Mouse (Mus musculus): Measurements from ENCODE around the gene Ak3. TPM values are rescaled to one million over a fixed set of nuclear protein-coding genes. Genes with fewer than 3 reads are reported as not detected.

Gene Ak3
- total RNA-seq, 1 experiment, result 13.8 TPM

GRCm38 (mm10) chr19:29044353-29044768 lies 3.4 kb downstream of the Ak3 start:
- TF ChIP-seq HCFC1 (IDR thresholded peaks at IDR 0.05; ENCODE audit: borderline replicate concordance, insufficient read depth, low read length) (no peak), ZNF384 (IDR thresholded peaks at IDR 0.05; ENCODE audit: low read depth, low read length) (no peak), ZC3H11A (IDR thresholded peaks at IDR 0.05; ENCODE audit: borderline replicate concordance, low read depth, low read length) (no peak), MAFK (IDR thresholded peaks at IDR 0.05; ENCODE audit: insufficient read depth, low read depth, low read length) (no peak), CHD2 (IDR thresholded peaks at IDR 0.05; ENCODE audit: low read depth, low read length) (no peak)
- Histone ChIP-seq H3K4me3 (ENCODE audit: insufficient read depth in 1 of 2, low read depth in 1 of 2, low read length in 2 of 2, poor library complexity in 1 of 2, severe bottlenecking in 1 of 2) (no peak overlapping the region), H3K9me3 (ENCODE audit: control insufficient read depth, insufficient read depth, low read depth, low read length) (no peaks in the 10 kb centered on the region), H3K4me1 (ENCODE audit: control insufficient read depth in 2 of 2, insufficient read depth in 2 of 2, low read length in 2 of 2, poor library complexity in 1 of 2) (peaks cover 0 to 3% of the 10 kb centered on the region in 2 experiments; a peak in 2 of 4 replicates), H3K36me3 (ENCODE audit: control insufficient read depth, insufficient read depth, low read length, poor library complexity, severe bottlenecking) (no peaks in the 10 kb centered on the region), H3K9ac (ENCODE audit: insufficient read depth, low read depth, low read length, poor library complexity, severe bottlenecking) (no peak overlapping the region), H3K27ac (ENCODE audit: insufficient read depth, low read depth, low read length, poor library complexity, severe bottlenecking) (no peak overlapping the region)
- in situ Hi-C loops (cut with MboI; ENCODE audit: low sequenced_read_pairs in 2 of 2, unreplicated experiment in 2 of 2), result no loop called here
- no peak for DNase-seq (ENCODE audit: low read depth, low spot score)

- Histone ChIP-seq H3K9ac (ENCODE audit: insufficient read depth, low read depth, low read length, poor library complexity, severe bottlenecking) (no peak overlapping the region), H3K4me1 (ENCODE audit: control insufficient read depth in 2 of 2, insufficient read depth in 2 of 2, low read length in 2 of 2, poor library complexity in 1 of 2) (peaks cover 0 to 3% of the 10 kb centered on the region in 2 experiments; a peak in 2 of 4 replicates), H3K9me3 (ENCODE audit: control insufficient read depth, insufficient read depth, low read depth, low read length) (no peaks in the 10 kb centered on the region), H3K27ac (ENCODE audit: insufficient read depth, low read depth, low read length, poor library complexity, severe bottlenecking) (no peak overlapping the region), H3K4me3 (ENCODE audit: insufficient read depth in 1 of 2, low read depth in 1 of 2, low read length in 2 of 2, poor library complexity in 1 of 2, severe bottlenecking in 1 of 2) (no peak overlapping the region), H3K36me3 (ENCODE audit: control insufficient read depth, insufficient read depth, low read length, poor library complexity, severe bottlenecking) (no peaks in the 10 kb centered on the region)
- in situ Hi-C loops (cut with MboI; ENCODE audit: low sequenced_read_pairs in 2 of 2, unreplicated experiment in 2 of 2), result no loop called here
- no peak for DNase-seq (ENCODE audit: low read depth, low spot score)
- TF ChIP-seq CHD2 (IDR thresholded peaks at IDR 0.05; ENCODE audit: low read depth, low read length), result no peak
- no peak for TF ChIP-seq HCFC1 (IDR thresholded peaks at IDR 0.05; ENCODE audit: borderline replicate concordance, insufficient read depth, low read length)
- no peak for TF ChIP-seq ZC3H11A (IDR thresholded peaks at IDR 0.05; ENCODE audit: borderline replicate concordance, low read depth, low read length)
- no peak for TF ChIP-seq ZNF384 (IDR thresholded peaks at IDR 0.05; ENCODE audit: low read depth, low read length)
- TF ChIP-seq MAFK (IDR thresholded peaks at IDR 0.05; ENCODE audit: insufficient read depth, low read depth, low read length), result no peak
Observed at GRCm38 (mm10) chr19:29042647-29043046, 5.1 kb downstream of the Ak3 start.

- Histone ChIP-seq H3K9me3 (ENCODE audit: control insufficient read depth, insufficient read depth, low read depth, low read length) (no peaks in the 10 kb centered on the region), H3K4me3 (ENCODE audit: insufficient read depth in 1 of 2, low read depth in 1 of 2, low read length in 2 of 2, poor library complexity in 1 of 2, severe bottlenecking in 1 of 2) (no peak overlapping the region), H3K9ac (ENCODE audit: insufficient read depth, low read depth, low read length, poor library complexity, severe bottlenecking) (no peak overlapping the region), H3K27ac (ENCODE audit: insufficient read depth, low read depth, low read length, poor library complexity, severe bottlenecking) (no peak overlapping the region), H3K4me1 (ENCODE audit: control insufficient read depth in 2 of 2, insufficient read depth in 2 of 2, low read length in 2 of 2, poor library complexity in 1 of 2) (peaks cover 0 to 3% of the 10 kb centered on the region in 2 experiments; a peak in 2 of 4 replicates), H3K36me3 (ENCODE audit: control insufficient read depth, insufficient read depth, low read length, poor library complexity, severe bottlenecking) (no peaks in the 10 kb centered on the region)
- TF ChIP-seq HCFC1 (IDR thresholded peaks at IDR 0.05; ENCODE audit: borderline replicate concordance, insufficient read depth, low read length) (no peak), ZNF384 (IDR thresholded peaks at IDR 0.05; ENCODE audit: low read depth, low read length) (no peak), CHD2 (IDR thresholded peaks at IDR 0.05; ENCODE audit: low read depth, low read length) (no peak), ZC3H11A (IDR thresholded peaks at IDR 0.05; ENCODE audit: borderline replicate concordance, low read depth, low read length) (no peak), MAFK (IDR thresholded peaks at IDR 0.05; ENCODE audit: insufficient read depth, low read depth, low read length) (no peak)
- in situ Hi-C loops (cut with MboI; ENCODE audit: low sequenced_read_pairs in 2 of 2, unreplicated experiment in 2 of 2), result no loop called here
- no peak for DNase-seq (ENCODE audit: low read depth, low spot score)
Observed at GRCm38 (mm10) chr19:29042143-29042542, 5.6 kb downstream of the Ak3 start.

- no peaks in the 10 kb centered on the region for H3K36me3 ChIP-seq (ENCODE audit: control insufficient read depth, insufficient read depth, low read length, poor library complexity, severe bottlenecking)
- in situ Hi-C loops (cut with MboI; ENCODE audit: low sequenced_read_pairs in 2 of 2, unreplicated experiment in 2 of 2), result no loop called here
- H3K4me3 ChIP-seq (ENCODE audit: insufficient read depth in 1 of 2, low read depth in 1 of 2, low read length in 2 of 2, poor library complexity in 1 of 2, severe bottlenecking in 1 of 2), result no peak overlapping the region
- TF ChIP-seq HCFC1 (IDR thresholded peaks at IDR 0.05; ENCODE audit: borderline replicate concordance, insufficient read depth, low read length) (no peak), ZNF384 (IDR thresholded peaks at IDR 0.05; ENCODE audit: low read depth, low read length) (no peak), MAFK (IDR thresholded peaks at IDR 0.05; ENCODE audit: insufficient read depth, low read depth, low read length) (no peak), CHD2 (IDR thresholded peaks at IDR 0.05; ENCODE audit: low read depth, low read length) (no peak), ZC3H11A (IDR thresholded peaks at IDR 0.05; ENCODE audit: borderline replicate concordance, low read depth, low read length) (no peak)
- H3K9me3 ChIP-seq (ENCODE audit: control insufficient read depth, insufficient read depth, low read depth, low read length), result no peaks in the 10 kb centered on the region
- no peak for DNase-seq (ENCODE audit: low read depth, low spot score)
- H3K9ac ChIP-seq (ENCODE audit: insufficient read depth, low read depth, low read length, poor library complexity, severe bottlenecking), result no peak overlapping the region
- H3K4me1 ChIP-seq (ENCODE audit: control insufficient read depth in 2 of 2, insufficient read depth in 2 of 2, low read length in 2 of 2, poor library complexity in 1 of 2), result no peaks in the 10 kb centered on the region
- H3K27ac ChIP-seq (ENCODE audit: insufficient read depth, low read depth, low read length, poor library complexity, severe bottlenecking), result no peak overlapping the region
Observed at GRCm38 (mm10) chr19:29040206-29040605, 7.6 kb downstream of the Ak3 start.

- no peak for DNase-seq (ENCODE audit: low read depth, low spot score)
- Histone ChIP-seq H3K9ac (ENCODE audit: insufficient read depth, low read depth, low read length, poor library complexity, severe bottlenecking) (no peak overlapping the region), H3K4me1 (ENCODE audit: control insufficient read depth in 2 of 2, insufficient read depth in 2 of 2, low read length in 2 of 2, poor library complexity in 1 of 2) (no peaks in the 10 kb centered on the region), H3K27ac (ENCODE audit: insufficient read depth, low read depth, low read length, poor library complexity, severe bottlenecking) (no peak overlapping the region), H3K4me3 (ENCODE audit: insufficient read depth in 1 of 2, low read depth in 1 of 2, low read length in 2 of 2, poor library complexity in 1 of 2, severe bottlenecking in 1 of 2) (no peak overlapping the region), H3K9me3 (ENCODE audit: control insufficient read depth, insufficient read depth, low read depth, low read length) (no peaks in the 10 kb centered on the region), H3K36me3 (ENCODE audit: control insufficient read depth, insufficient read depth, low read length, poor library complexity, severe bottlenecking) (no peaks in the 10 kb centered on the region)
- in situ Hi-C loops (cut with MboI; ENCODE audit: low sequenced_read_pairs in 2 of 2, unreplicated experiment in 2 of 2), result no loop called here
- TF ChIP-seq ZC3H11A (IDR thresholded peaks at IDR 0.05; ENCODE audit: borderline replicate concordance, low read depth, low read length), result peak; percentile 53
- TF ChIP-seq HCFC1 (IDR thresholded peaks at IDR 0.05; ENCODE audit: borderline replicate concordance, insufficient read depth, low read length), result no peak
Observed at GRCm38 (mm10) chr19:29039334-29039733, 8.4 kb downstream of the Ak3 start.

Measured in ES-E14 (cell line).